Mouse (Mus musculus): Measurements from ENCODE around the gene Itga9. TPM values are rescaled to one million over a fixed set of nuclear protein-coding genes. Genes with fewer than 3 reads are reported as not detected.

The Itga9 gene
- total and polyA plus RNA-seq, 2 experiments: 9.1 to 15.8 TPM

GRCm38 (mm10) chr9:118655726-118656125 lies 49.2 kb downstream of the Itga9 start:
- TF ChIP-seq CTCF (IDR thresholded peaks at IDR 0.05; ENCODE audit: low read depth, low read length) (no peak), POLR2A (IDR thresholded peaks at IDR 0.05; ENCODE audit: extremely low read depth, insufficient read depth, low read length) (no peak)
- H3K36me3 ChIP-seq (ENCODE audit: control insufficient read depth, insufficient read depth, low read length): no peaks in the 10 kb centered on the region; the same call in 1 of the 2 replicates
- 65% methylated on average over 3 of the region's 3 CpGs for WGBS

GRCm38 (mm10) chr9:118658159-118658558 lies 51.7 kb downstream of the Itga9 start:
- H3K36me3 ChIP-seq (ENCODE audit: control insufficient read depth, insufficient read depth, low read length): no peaks in the 10 kb centered on the region; the same call in 1 of the 2 replicates
- WGBS: 87% methylated on average over 7 of the region's 7 CpGs
- TF ChIP-seq CTCF (IDR thresholded peaks at IDR 0.05; ENCODE audit: low read depth, low read length) (no peak), POLR2A (IDR thresholded peaks at IDR 0.05; ENCODE audit: extremely low read depth, insufficient read depth, low read length) (no peak)

More at GRCm38 (mm10) chr9:118655726-118656125, 49.2 kb downstream of the Itga9 start:
- no peak for DNase-seq (ENCODE audit: extremely low read depth, low read depth, low spot score)
- Histone ChIP-seq H3K4me1 (ENCODE audit: control insufficient read depth, insufficient read depth, low read length) (peaks cover 3% of the 10 kb centered on the region; the same call in 1 of the 2 replicates), H3K9ac (ENCODE audit: low read depth, low read length) (no peak overlapping the region), H3K79me2 (ENCODE audit: control insufficient read depth, insufficient read depth, low read length) (no peaks in the 10 kb centered on the region), H3K4me3 (ENCODE audit: insufficient read depth, low read depth, low read length) (no peak overlapping the region), H3K27ac (replicated peaks; ENCODE audit: insufficient read depth, low read depth, low read length) (peak overlapping the region; percentile 50), H3K27me3 (ENCODE audit: control insufficient read depth, insufficient read depth, low read length) (no peaks in the 10 kb centered on the region)

GRCm38 (mm10) chr9:118659809-118660208 lies 53.3 kb downstream of the Itga9 start:
- WGBS: 81% methylated on average over 5 of the region's 5 CpGs
- H3K4me3 ChIP-seq (ENCODE audit: insufficient read depth, low read depth, low read length): no peak overlapping the region

More at GRCm38 (mm10) chr9:118658159-118658558, 51.7 kb downstream of the Itga9 start:
- Histone ChIP-seq H3K27me3 (ENCODE audit: control insufficient read depth, insufficient read depth, low read length) (no peaks in the 10 kb centered on the region), H3K4me1 (ENCODE audit: control insufficient read depth, insufficient read depth, low read length) (peaks cover 5% of the 10 kb centered on the region; the same call in 1 of the 2 replicates), H3K79me2 (ENCODE audit: control insufficient read depth, insufficient read depth, low read length) (no peaks in the 10 kb centered on the region), H3K27ac (replicated peaks; ENCODE audit: insufficient read depth, low read depth, low read length) (no peak overlapping the region), H3K4me3 (ENCODE audit: insufficient read depth, low read depth, low read length) (no peak overlapping the region), H3K9ac (ENCODE audit: low read depth, low read length) (no peak overlapping the region)
- no peak for DNase-seq (ENCODE audit: extremely low read depth, low read depth, low spot score)

GRCm38 (mm10) chr9:118660259-118660658 lies 53.8 kb downstream of the Itga9 start:
- no peak for TF ChIP-seq CTCF (IDR thresholded peaks at IDR 0.05; ENCODE audit: low read depth, low read length)
- TF ChIP-seq POLR2A (IDR thresholded peaks at IDR 0.05; ENCODE audit: extremely low read depth, insufficient read depth, low read length): no peak
- H3K27ac ChIP-seq (replicated peaks; ENCODE audit: insufficient read depth, low read depth, low read length): peak overlapping the region; percentile 45
- WGBS: 87% methylated on average over 7 of the region's 7 CpGs

More at GRCm38 (mm10) chr9:118659809-118660208, 53.3 kb downstream of the Itga9 start:
- peak overlapping the region; percentile 45 for H3K27ac ChIP-seq (replicated peaks; ENCODE audit: insufficient read depth, low read depth, low read length)
- 0 out of 2 replicates have a peak, but pooled peaks cover 2% of the 10 kb centered on the region for H3K4me1 ChIP-seq (ENCODE audit: control insufficient read depth, insufficient read depth, low read length)
- no peaks in the 10 kb centered on the region for H3K79me2 ChIP-seq (ENCODE audit: control insufficient read depth, insufficient read depth, low read length)
- DNase-seq (ENCODE audit: extremely low read depth, low read depth, low spot score): no peak
- TF ChIP-seq POLR2A (IDR thresholded peaks at IDR 0.05; ENCODE audit: extremely low read depth, insufficient read depth, low read length): no peak
- no peak for TF ChIP-seq CTCF (IDR thresholded peaks at IDR 0.05; ENCODE audit: low read depth, low read length)
- H3K27me3 ChIP-seq (ENCODE audit: control insufficient read depth, insufficient read depth, low read length): no peaks in the 10 kb centered on the region
- H3K36me3 ChIP-seq (ENCODE audit: control insufficient read depth, insufficient read depth, low read length): no peaks in the 10 kb centered on the region; the same call in 1 of the 2 replicates
- no peak overlapping the region for H3K9ac ChIP-seq (ENCODE audit: low read depth, low read length)

GRCm38 (mm10) chr9:118662026-118662425 lies 55.5 kb downstream of the Itga9 start:
- H3K4me3 ChIP-seq (ENCODE audit: insufficient read depth, low read depth, low read length): no peak overlapping the region
- no peak overlapping the region for H3K9ac ChIP-seq (ENCODE audit: low read depth, low read length)
- 67% methylated on average over 8 of the region's 8 CpGs for WGBS
- DNase-seq (ENCODE audit: extremely low read depth, low read depth, low spot score): no peak
- peaks cover 2% of the 10 kb centered on the region; the same call in 1 of the 2 replicates for H3K36me3 ChIP-seq (ENCODE audit: control insufficient read depth, insufficient read depth, low read length)
- no peak for TF ChIP-seq CTCF (IDR thresholded peaks at IDR 0.05; ENCODE audit: low read depth, low read length)
- no peak for TF ChIP-seq POLR2A (IDR thresholded peaks at IDR 0.05; ENCODE audit: extremely low read depth, insufficient read depth, low read length)
- H3K27ac ChIP-seq (replicated peaks; ENCODE audit: insufficient read depth, low read depth, low read length): peak overlapping the region; percentile 66
- no peaks in the 10 kb centered on the region for H3K79me2 ChIP-seq (ENCODE audit: control insufficient read depth, insufficient read depth, low read length)
- H3K4me1 ChIP-seq (ENCODE audit: control insufficient read depth, insufficient read depth, low read length): peaks cover 8% of the 10 kb centered on the region; the same call in 1 of the 2 replicates
- no peaks in the 10 kb centered on the region for H3K27me3 ChIP-seq (ENCODE audit: control insufficient read depth, insufficient read depth, low read length)

More at GRCm38 (mm10) chr9:118660259-118660658, 53.8 kb downstream of the Itga9 start:
- DNase-seq (ENCODE audit: extremely low read depth, low read depth, low spot score): no peak
- no peak overlapping the region for H3K9ac ChIP-seq (ENCODE audit: low read depth, low read length)
- 0 out of 2 replicates have a peak, but pooled peaks cover 2% of the 10 kb centered on the region for H3K4me1 ChIP-seq (ENCODE audit: control insufficient read depth, insufficient read depth, low read length)
- H3K36me3 ChIP-seq (ENCODE audit: control insufficient read depth, insufficient read depth, low read length): no peaks in the 10 kb centered on the region; the same call in 1 of the 2 replicates
- no peaks in the 10 kb centered on the region for H3K27me3 ChIP-seq (ENCODE audit: control insufficient read depth, insufficient read depth, low read length)
- no peak overlapping the region for H3K4me3 ChIP-seq (ENCODE audit: insufficient read depth, low read depth, low read length)
- no peaks in the 10 kb centered on the region for H3K79me2 ChIP-seq (ENCODE audit: control insufficient read depth, insufficient read depth, low read length)

GRCm38 (mm10) chr9:118662476-118662875 lies 56.0 kb downstream of the Itga9 start:
- WGBS: 66% methylated on average over 10 of the region's 10 CpGs
- TF ChIP-seq POLR2A (IDR thresholded peaks at IDR 0.05; ENCODE audit: extremely low read depth, insufficient read depth, low read length) (no peak), CTCF (IDR thresholded peaks at IDR 0.05; ENCODE audit: low read depth, low read length) (no peak)

More at GRCm38 (mm10) chr9:118662476-118662875, 56.0 kb downstream of the Itga9 start:
- Histone ChIP-seq H3K36me3 (ENCODE audit: control insufficient read depth, insufficient read depth, low read length) (peaks cover 2% of the 10 kb centered on the region; the same call in 1 of the 2 replicates), H3K4me3 (ENCODE audit: insufficient read depth, low read depth, low read length) (no peak overlapping the region), H3K27me3 (ENCODE audit: control insufficient read depth, insufficient read depth, low read length) (no peaks in the 10 kb centered on the region), H3K27ac (replicated peaks; ENCODE audit: insufficient read depth, low read depth, low read length) (peak overlapping the region; percentile 84), H3K79me2 (ENCODE audit: control insufficient read depth, insufficient read depth, low read length) (no peaks in the 10 kb centered on the region), H3K9ac (ENCODE audit: low read depth, low read length) (no peak overlapping the region), H3K4me1 (ENCODE audit: control insufficient read depth, insufficient read depth, low read length) (peaks cover 8% of the 10 kb centered on the region; the same call in 1 of the 2 replicates)
- peak; percentile 67 for DNase-seq (ENCODE audit: extremely low read depth, low read depth, low spot score)

Data from liver, adult 2 months (tissue).